Mouse (Mus musculus) stomach, embryonic 16.5 days (tissue): ENCODE measurements around the gene Rab10. TPM values are rescaled to one million over a fixed set of nuclear protein-coding genes. Genes with fewer than 3 reads are reported as not detected.

Experiments used
- ATAC-seq: fragments of 200-750 bp; cut with Nextera tagmentation; 2 replicates; pipeline ENCODE4 v1.8.0; 2017; ENCODE audit warnings: moderate number of reproducible peaks, moderate TSS enrichment; ENCODE audit not compliant: insufficient read depth, low FRiP score
- H3K27ac ChIP-seq: fragments of 300-500 bp; sonication (generic); 2 replicates; pipeline ENCODE4 v1.5.1; 2014; ENCODE audit warnings: low read length
- H3K27me3 ChIP-seq: fragments of 300-500 bp; sonication (generic); 2 replicates; pipeline ENCODE4 v1.6.1; 2014; ENCODE audit warnings: low read length, control low read depth, mixed read lengths; ENCODE audit not compliant: control insufficient read depth, insufficient read depth
- H3K36me3 ChIP-seq: fragments of 300-500 bp; sonication (generic); 2 replicates; pipeline ENCODE4 v1.6.1; 2014; ENCODE audit warnings: low read length; ENCODE audit not compliant: control insufficient read depth, insufficient read depth
- H3K4me1 ChIP-seq: fragments of 300-500 bp; sonication (generic); 2 replicates; pipeline ENCODE4 v1.6.1; 2014; ENCODE audit warnings: low read length, control low read depth, mixed read lengths; ENCODE audit not compliant: control insufficient read depth, insufficient read depth
- H3K4me2 ChIP-seq: fragments of 300-500 bp; sonication (generic); 2 replicates; pipeline ENCODE4 v1.6.1; 2014; ENCODE audit warnings: low read depth, low read length, mixed read lengths
- H3K4me3 ChIP-seq: fragments of 300-500 bp; sonication (generic); replicated peaks from 2 replicates; pipeline ENCODE4 v1.5.1; 2014; ENCODE audit warnings: mild to moderate bottlenecking, low read length
- H3K9ac ChIP-seq: fragments of 300-500 bp; sonication (generic); 2 replicates; pipeline ENCODE4 v1.6.1; 2014; ENCODE audit warnings: low read length
- H3K9me3 ChIP-seq: fragments of 300-500 bp; sonication (generic); replicated peaks from 2 replicates; pipeline ENCODE4 v1.6.1; 2016; ENCODE audit warnings: low read length, control low read depth; ENCODE audit not compliant: control insufficient read depth
- WGBS: fragments of 180-500 bp; shearing (Covaris S2); extraction: QIAGEN DNeasy Blood & Tissue Kit; methylation state at CpG from one replicate; pipeline ENCODE4 v1.1.7; 2014; 5-methylcytosine and 5-hydroxymethylcytosine counted together
- polyA plus RNA-seq: library from polyadenylated mRNA; unstranded; fragments of >200 nt; fragmentation: Nextera tagmentation; extraction: Ambion mirVana; gene quantifications from 2 replicates; pipeline ENCODE4 v1.2.1, GENCODE M21; 2015

The Rab10 gene
- polyA plus RNA-seq, 1 experiment from 2014 or later, result 76.8 TPM

- peaks cover 11% of the 10 kb centered on the region; the same call in 1 of the 2 replicates for H3K9me3 ChIP-seq
- H3K4me1 ChIP-seq, result 0 out of 2 replicates have a peak, but pooled peaks cover 3% of the 10 kb centered on the region
- ATAC-seq, result no peak
- H3K36me3 ChIP-seq, result peaks cover 33% of the 10 kb centered on the region
- H3K4me2 ChIP-seq, result no peak overlapping the region
- H3K4me3 ChIP-seq, result no peak overlapping the region
- no peak overlapping the region for H3K9ac ChIP-seq
- no peaks in the 10 kb centered on the region for H3K27me3 ChIP-seq
- H3K27ac ChIP-seq, result no peak overlapping the region
- 96% methylated on average over 5 of the region's 5 CpGs for WGBS
Measured at GRCm38 (mm10) chr12:3237799-3238198, 72.0 kb downstream of the Rab10 start.

GRCm38 (mm10) chr12:3236831-3237681, 72.7 kb downstream of the Rab10 start:
- Histone ChIP-seq H3K27me3 (no peaks in the 10 kb centered on the region), H3K9me3 (peaks cover 11% of the 10 kb centered on the region; the same call in 1 of the 2 replicates), H3K36me3 (peaks cover 33% of the 10 kb centered on the region), H3K4me2 (no peak overlapping the region), H3K4me3 (no peak overlapping the region), H3K4me1 (0 out of 2 replicates have a peak, but pooled peaks cover 3% of the 10 kb centered on the region), H3K27ac (no peak overlapping the region), H3K9ac (no peak overlapping the region)
- 94% methylated on average over 12 of the region's 12 CpGs for WGBS
- ATAC-seq, result no peak

GRCm38 (mm10) chr12:3236163-3236641, 73.6 kb downstream of the Rab10 start:
- peak overlapping the region; percentile 70 for H3K4me3 ChIP-seq
- H3K27ac ChIP-seq, result peak overlapping the region; percentile 88; the same call in 1 of the 2 replicates
- H3K4me1 ChIP-seq, result 0 out of 2 replicates have a peak, but pooled peaks cover 3% of the 10 kb centered on the region
- ATAC-seq, result no peak
- peak overlapping the region; percentile 64 for H3K4me2 ChIP-seq
- peaks cover 33% of the 10 kb centered on the region for H3K36me3 ChIP-seq
- no peaks in the 10 kb centered on the region for H3K27me3 ChIP-seq
- peaks cover 11% of the 10 kb centered on the region; the same call in 1 of the 2 replicates for H3K9me3 ChIP-seq
- WGBS, result 65% methylated on average over 14 of the region's 14 CpGs
- H3K9ac ChIP-seq, result peak overlapping the region; percentile 72

- H3K36me3 ChIP-seq, result peaks cover 33% of the 10 kb centered on the region
- peaks cover 11% of the 10 kb centered on the region; the same call in 1 of the 2 replicates for H3K9me3 ChIP-seq
- 13% methylated on average over 39 of the region's 39 CpGs for WGBS
- H3K4me3 ChIP-seq, result peak overlapping the region; percentile 70
- peak overlapping the region; percentile 64 for H3K4me2 ChIP-seq
- peak; percentile 82 for ATAC-seq
- H3K4me1 ChIP-seq, result 0 out of 2 replicates have a peak, but pooled peaks cover 3% of the 10 kb centered on the region
- H3K27ac ChIP-seq, result peak overlapping the region; percentile 88
- peak overlapping the region; percentile 72 for H3K9ac ChIP-seq
- no peaks in the 10 kb centered on the region for H3K27me3 ChIP-seq
Measured at GRCm38 (mm10) chr12:3235646-3236161, 74.1 kb downstream of the Rab10 start.

DNA sequence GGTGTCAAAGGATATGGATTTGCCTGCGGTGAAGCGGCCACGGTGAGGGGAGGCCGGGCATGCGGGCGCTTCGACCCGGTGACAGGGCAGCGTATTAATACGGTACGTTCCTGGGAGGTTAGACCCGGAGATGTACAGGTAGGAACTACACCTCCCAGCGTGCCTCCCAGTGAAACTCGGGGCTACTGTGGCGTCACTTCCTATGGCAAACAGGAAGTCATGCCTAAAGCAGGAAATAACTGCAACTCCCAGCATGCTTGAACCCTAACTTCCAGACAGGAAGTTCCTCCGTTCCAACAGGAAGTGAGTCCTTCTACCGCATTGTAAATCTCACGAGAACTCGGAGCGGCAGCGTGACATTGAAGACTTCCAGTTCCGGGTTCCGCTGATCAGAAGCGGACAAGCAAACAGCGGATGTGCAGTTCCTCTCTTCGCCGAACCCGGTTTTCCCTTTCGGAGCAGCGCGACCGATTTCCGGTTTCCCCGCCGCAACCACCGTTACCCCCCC, 74.6 kb downstream of the Rab10 start:
- ATAC-seq, result peak; percentile 93
- Histone ChIP-seq H3K9ac (peak overlapping the region; percentile 72), H3K27me3 (no peaks in the 10 kb centered on the region), H3K4me2 (peak overlapping the region; percentile 68), H3K36me3 (peaks cover 32% of the 10 kb centered on the region), H3K27ac (peak overlapping the region; percentile 88), H3K9me3 (peaks cover 11% of the 10 kb centered on the region; the same call in 1 of the 2 replicates), H3K4me1 (0 out of 2 replicates have a peak, but pooled peaks cover 3% of the 10 kb centered on the region), H3K4me3 (peak overlapping the region; percentile 70)
- WGBS, result 12% methylated on average over 36 of the region's 36 CpGs

DNA sequence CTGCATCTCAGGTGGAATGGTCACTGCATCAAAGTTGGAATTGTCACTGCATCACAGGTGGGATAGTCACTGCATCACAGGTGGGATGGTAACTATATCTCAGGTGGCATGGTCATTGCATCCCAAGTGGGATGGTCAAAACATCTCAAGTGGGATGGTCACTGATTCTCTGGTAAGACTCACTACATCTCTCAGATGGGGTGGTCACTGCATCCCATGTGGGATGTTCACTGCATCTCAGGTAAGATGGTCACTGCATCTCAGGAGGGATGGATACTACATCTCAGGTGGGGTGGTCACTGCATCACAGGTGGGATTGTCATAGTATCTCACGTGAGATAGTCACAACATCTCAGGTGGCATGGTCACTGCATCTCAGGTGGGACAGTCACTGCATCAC, 75.7 kb downstream of the Rab10 start:
- Histone ChIP-seq H3K9ac (no peak overlapping the region), H3K9me3 (peaks cover 8% of the 10 kb centered on the region; the same call in 1 of the 2 replicates), H3K27ac (no peak overlapping the region), H3K4me1 (0 out of 2 replicates have a peak, but pooled peaks cover 3% of the 10 kb centered on the region), H3K27me3 (no peaks in the 10 kb centered on the region), H3K4me2 (no peak overlapping the region), H3K36me3 (peaks cover 21% of the 10 kb centered on the region), H3K4me3 (no peak overlapping the region)
- no peak for ATAC-seq
- WGBS, result 93% methylated on average over 1 of the region's 1 CpGs

- WGBS, result 65% methylated on average over 2 of the region's 2 CpGs
- ATAC-seq, result no peak
Measured at GRCm38 (mm10) chr12:3223352-3223751, 86.4 kb downstream of the Rab10 start.

GRCm38 (mm10) chr12:3210181-3210580, 99.6 kb downstream of the Rab10 start:
- no peaks in the 10 kb centered on the region for H3K4me1 ChIP-seq
- no peak overlapping the region for H3K9ac ChIP-seq
- no peak overlapping the region for H3K4me2 ChIP-seq
- 57% methylated on average over 2 of the region's 2 CpGs for WGBS
- H3K36me3 ChIP-seq, result no peaks in the 10 kb centered on the region
- no peak overlapping the region for H3K4me3 ChIP-seq
- H3K27ac ChIP-seq, result no peak overlapping the region
- no peak for ATAC-seq
- H3K27me3 ChIP-seq, result no peaks in the 10 kb centered on the region
- H3K9me3 ChIP-seq, result no peaks in the 10 kb centered on the region

More at GRCm38 (mm10) chr12:3223352-3223751, 86.4 kb downstream of the Rab10 start:
- Histone ChIP-seq H3K27ac (no peak overlapping the region), H3K4me3 (no peak overlapping the region), H3K4me2 (no peak overlapping the region), H3K4me1 (no peaks in the 10 kb centered on the region), H3K9me3 (no peaks in the 10 kb centered on the region), H3K27me3 (no peaks in the 10 kb centered on the region), H3K9ac (no peak overlapping the region), H3K36me3 (no peaks in the 10 kb centered on the region)

- H3K27ac ChIP-seq, result no peak overlapping the region
- no peak overlapping the region for H3K9ac ChIP-seq
- no peaks in the 10 kb centered on the region for H3K9me3 ChIP-seq
- H3K4me2 ChIP-seq, result no peak overlapping the region
- no peak overlapping the region for H3K4me3 ChIP-seq
- H3K27me3 ChIP-seq, result no peaks in the 10 kb centered on the region
- H3K36me3 ChIP-seq, result no peaks in the 10 kb centered on the region
- WGBS, result 54% methylated on average over 1 of the region's 1 CpGs
- ATAC-seq, result no peak
- no peaks in the 10 kb centered on the region for H3K4me1 ChIP-seq
Measured at GRCm38 (mm10) chr12:3209163-3209562, 100.6 kb downstream of the Rab10 start.
